Mouse (Mus musculus): Measurements from ENCODE around the gene Tbc1d10b.

The Tbc1d10b gene

GRCm38 (mm10) chr7:127147901-127148300 is 60.4 kb downstream of the Tbc1d10b start:
- no peak for DNase-seq
